Mouse (Mus musculus): ENCODE measurements around the gene Etv5. TPM values are rescaled to one million over a fixed set of nuclear protein-coding genes. Genes with fewer than 3 reads are reported as not detected.

The Etv5 gene
- total RNA-seq, 2 experiments from 2014 or later: 44.8 to 45.4 TPM

GRCm38 (mm10) chr16:22417931-22418330 is 21.6 kb downstream of the Etv5 start:
- TF ChIP-seq CTCF (conservative IDR thresholded peaks at IDR 0.05): no peak
- Histone ChIP-seq H3K27ac (peak overlapping the region; percentile 28; the same call in 1 of the 2 replicates), H3K4me3 (no peak overlapping the region)
- peak in 1 of 2 experiments; percentile 34 for DNase-seq (ENCODE audit: low spot score in 2 of 2)

- no peak overlapping the region for H3K4me3 ChIP-seq
- peak overlapping the region; percentile 28 for H3K27ac ChIP-seq
- DNase-seq (ENCODE audit: low spot score in 2 of 2): no peak
- no peak for TF ChIP-seq CTCF (conservative IDR thresholded peaks at IDR 0.05)
These were observed 22.5 kb downstream of the Etv5 start for GRCm38 (mm10) chr16:22417044-22417443.

GRCm38 (mm10) chr16:22416140-22416848 is 23.2 kb downstream of the Etv5 start:
- H3K27ac ChIP-seq: no peak overlapping the region
- TF ChIP-seq CTCF (conservative IDR thresholded peaks at IDR 0.05): no peak
- H3K4me3 ChIP-seq: no peak overlapping the region
- no peak for DNase-seq (ENCODE audit: low spot score in 2 of 2)

- no peak overlapping the region for H3K4me3 ChIP-seq
- peak overlapping the region; percentile 76; the same call in 1 of the 2 replicates for H3K27ac ChIP-seq
- DNase-seq (ENCODE audit: low spot score in 2 of 2): no peak
- no peak for TF ChIP-seq CTCF (conservative IDR thresholded peaks at IDR 0.05)
These were observed 25.2 kb downstream of the Etv5 start for GRCm38 (mm10) chr16:22414205-22414754.

GRCm38 (mm10) chr16:22412459-22413229 is 26.9 kb downstream of the Etv5 start:
- H3K4me3 ChIP-seq: no peak overlapping the region
- no peak for DNase-seq (ENCODE audit: low spot score in 2 of 2)
- no peak for TF ChIP-seq CTCF (conservative IDR thresholded peaks at IDR 0.05)
- no peak overlapping the region for H3K27ac ChIP-seq

GRCm38 (mm10) chr16:22411764-22412163 is 27.8 kb downstream of the Etv5 start:
- TF ChIP-seq CTCF (conservative IDR thresholded peaks at IDR 0.05): no peak
- H3K27ac ChIP-seq: no peak overlapping the region
- no peak for DNase-seq (ENCODE audit: low spot score in 2 of 2)
- H3K4me3 ChIP-seq: no peak overlapping the region

GRCm38 (mm10) chr16:22410000-22410399 is 29.5 kb downstream of the Etv5 start:
- no peak overlapping the region for H3K27ac ChIP-seq

GRCm38 (mm10) chr16:22408642-22409360 is 30.7 kb downstream of the Etv5 start:
- no peak overlapping the region for H3K4me3 ChIP-seq
- no peak overlapping the region for H3K27ac ChIP-seq
- no peak for DNase-seq (ENCODE audit: low spot score in 2 of 2)
- TF ChIP-seq CTCF (conservative IDR thresholded peaks at IDR 0.05): no peak

More at GRCm38 (mm10) chr16:22410000-22410399, 29.5 kb downstream of the Etv5 start:
- no peak for TF ChIP-seq CTCF (conservative IDR thresholded peaks at IDR 0.05)
- no peak overlapping the region for H3K4me3 ChIP-seq
- no peak for DNase-seq (ENCODE audit: low spot score in 2 of 2)

GRCm38 (mm10) chr16:22406747-22407146 is 32.8 kb downstream of the Etv5 start:
- Histone ChIP-seq H3K4me3 (no peak overlapping the region), H3K27ac (no peak overlapping the region)
- TF ChIP-seq CTCF (conservative IDR thresholded peaks at IDR 0.05): 0 out of 2 replicates have a peak, but pooled peaks have one; percentile 2
- DNase-seq (ENCODE audit: low spot score in 2 of 2): no peak

GRCm38 (mm10) chr16:22406050-22406449 is 33.5 kb downstream of the Etv5 start:
- Histone ChIP-seq H3K4me3 (no peak overlapping the region), H3K27ac (peak overlapping the region; percentile 29; the same call in 1 of the 2 replicates)
- DNase-seq (ENCODE audit: low spot score in 2 of 2): no peak
- TF ChIP-seq CTCF (conservative IDR thresholded peaks at IDR 0.05): no peak

GRCm38 (mm10) chr16:22405492-22405891 is 34.0 kb downstream of the Etv5 start:
- no peak overlapping the region for H3K4me3 ChIP-seq
- no peak for TF ChIP-seq CTCF (conservative IDR thresholded peaks at IDR 0.05)
- DNase-seq (ENCODE audit: low spot score in 2 of 2): no peak
- H3K27ac ChIP-seq: peak overlapping the region; percentile 29; the same call in 1 of the 2 replicates

GRCm38 (mm10) chr16:22403715-22404114 is 35.8 kb downstream of the Etv5 start:
- no peak for DNase-seq (ENCODE audit: low spot score in 2 of 2)
- no peak for TF ChIP-seq CTCF (conservative IDR thresholded peaks at IDR 0.05)
- H3K27ac ChIP-seq: no peak overlapping the region
- no peak overlapping the region for H3K4me3 ChIP-seq
